Mouse (Mus musculus): ENCODE measurements around the gene B430306N03Rik.

DNA sequence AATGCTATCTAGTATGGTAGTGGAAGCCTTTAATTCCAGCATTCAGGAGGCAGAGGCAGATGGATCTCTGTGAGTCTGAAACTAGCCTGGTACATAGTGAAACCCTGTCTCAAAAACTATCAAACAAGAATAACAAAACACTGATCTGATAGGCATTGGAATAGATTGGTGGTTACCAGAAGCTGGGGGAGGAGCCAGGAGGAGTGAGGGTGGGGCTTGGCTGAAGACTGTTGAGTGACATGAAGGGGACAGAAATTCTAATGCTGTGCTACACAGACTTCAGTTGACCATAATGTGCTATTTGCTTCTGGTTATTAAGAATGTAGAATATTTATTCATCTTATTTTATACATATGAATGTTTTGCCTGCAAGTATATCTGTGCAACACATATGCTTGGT is 47.7 kb upstream of the B430306N03Rik start:
- TF ChIP-seq CTCF (conservative IDR thresholded peaks at IDR 0.05; ENCODE audit: low read length) (no peak), POU5F1 (IDR thresholded peaks at IDR 0.05; ENCODE audit: borderline replicate concordance, low read length) (no peak), NANOG (IDR thresholded peaks at IDR 0.05; ENCODE audit: borderline replicate concordance, low read length) (no peak)
